Mouse (Mus musculus) erythroblast, embryonic 14.5 days (primary cell): ENCODE measurements at regions not wholly inside any gene's neighbourhood (a gene's known extent, or its start where the extent isn't known, plus 50 kb on each side); places are given as distances from the start of the nearest gene placed in this dataset.

ENCODE experiments used
- GATA1 ChIP-seq: IDR thresholded peaks from 2 replicates; pipeline ENCODE4 v1.6.1; 2012; ENCODE audit warnings: low read length, inconsistent platforms, mixed read lengths
- TAL1 ChIP-seq: IDR thresholded peaks from 3 replicates; pipeline ENCODE4 v1.6.1; 2012; ENCODE audit warnings: low read length, inconsistent platforms, mixed read lengths

DNA sequence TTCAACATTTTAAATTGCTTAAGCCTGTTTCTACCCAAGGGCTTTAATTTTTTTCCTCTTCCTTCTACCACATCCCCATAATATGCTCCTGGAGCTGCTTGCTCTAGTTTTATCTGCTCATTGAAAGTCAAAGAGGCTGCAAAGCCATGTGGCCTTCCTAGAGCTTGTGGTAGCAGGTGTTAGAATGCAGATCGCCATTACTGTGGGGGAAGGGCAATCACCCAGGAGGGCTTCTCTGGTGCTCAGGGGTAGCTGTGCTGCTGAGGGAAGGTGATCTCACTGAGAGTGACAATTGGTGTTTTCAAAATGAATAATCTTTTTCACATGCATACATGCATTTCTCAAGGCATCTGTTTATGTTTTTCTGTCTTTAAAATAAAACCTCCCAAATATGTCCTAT is 309.8 kb upstream of the Ube2e3 start:
- no peak for TF ChIP-seq TAL1
- TF ChIP-seq GATA1, result no peak
